Mouse (Mus musculus): ENCODE measurements at regions not wholly inside any gene's neighbourhood (a gene's known extent, or its start where the extent isn't known, plus 50 kb on each side); places are given as distances from the start of the nearest gene placed in this dataset.

DNA sequence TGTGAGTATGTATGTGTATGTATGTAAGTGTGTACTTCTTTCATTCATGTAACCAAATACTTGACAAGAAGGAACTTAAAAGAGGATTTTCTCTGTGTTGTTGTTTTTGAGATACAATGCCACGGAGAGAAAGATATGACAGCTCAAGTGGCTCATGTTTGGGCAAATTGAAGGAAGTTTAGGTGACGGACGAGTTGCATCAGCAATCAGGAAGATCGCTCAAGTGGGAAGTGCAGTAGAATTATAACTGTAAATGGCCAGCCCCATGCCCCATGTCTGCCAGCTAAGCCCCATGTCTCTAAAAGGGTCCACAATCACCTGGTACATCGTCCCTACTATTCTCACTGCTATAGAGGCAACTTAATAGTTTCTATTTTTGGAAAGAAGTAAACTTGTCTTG is 896.6 kb upstream of the Lrrc6 start:
- TF ChIP-seq CTCF (IDR thresholded peaks at IDR 0.05; ENCODE audit: low read depth) (no peak), EP300 (IDR thresholded peaks at IDR 0.05; ENCODE audit: low read depth) (no peak)
